Mouse (Mus musculus): ENCODE measurements around the gene Smarca2. TPM values are rescaled to one million over a fixed set of nuclear protein-coding genes. Genes with fewer than 3 reads are reported as not detected.

Smarca2 gene
- total RNA-seq, 2 experiments from 2014 or later, result 243 to 296 TPM

GRCm38 (mm10) chr19:26759295-26759694, 154.4 kb downstream of the Smarca2 start:
- DNase-seq (ENCODE audit: low spot score in 2 of 2), result no peak
- intact Hi-C loops (cut with DNase I), result no loop called here

- intact Hi-C loops (cut with DNase I), result no loop called here
- no peak for DNase-seq (ENCODE audit: low spot score in 2 of 2)
Observed at GRCm38 (mm10) chr19:26761257-26761656, 156.4 kb downstream of the Smarca2 start.

- intact Hi-C loops (cut with DNase I), result no loop called here
- DNase-seq (ENCODE audit: low spot score in 2 of 2), result no peak
Observed at GRCm38 (mm10) chr19:26765483-26765882, 160.6 kb downstream of the Smarca2 start.

- no peak for DNase-seq (ENCODE audit: low spot score in 2 of 2)
- intact Hi-C loops (cut with DNase I), result no loop called here
Observed at GRCm38 (mm10) chr19:26767454-26767853, 162.6 kb downstream of the Smarca2 start.

GRCm38 (mm10) chr19:26767941-26768340, 163.1 kb downstream of the Smarca2 start:
- intact Hi-C loops (cut with DNase I), result no loop called here
- no peak for DNase-seq (ENCODE audit: low spot score in 2 of 2)

GRCm38 (mm10) chr19:26768846-26769245, 164.0 kb downstream of the Smarca2 start:
- DNase-seq (ENCODE audit: low spot score in 2 of 2), result no peak
- intact Hi-C loops (cut with DNase I), result no loop called here

- intact Hi-C loops (cut with DNase I), result no loop called here
Observed at GRCm38 (mm10) chr19:26769609-26770500, 165.0 kb downstream of the Smarca2 start.

GRCm38 (mm10) chr19:26770592-26770991, 165.7 kb downstream of the Smarca2 start:
- intact Hi-C loops (cut with DNase I), result no loop called here
- DNase-seq (ENCODE audit: low spot score in 2 of 2), result no peak

More at GRCm38 (mm10) chr19:26769609-26770500, 165.0 kb downstream of the Smarca2 start:
- DNase-seq (ENCODE audit: low spot score in 2 of 2), result no peak

GRCm38 (mm10) chr19:26772051-26772583, 167.3 kb downstream of the Smarca2 start:
- intact Hi-C loops (cut with DNase I), result no loop called here
- no peak for DNase-seq (ENCODE audit: low spot score in 2 of 2)

- DNase-seq (ENCODE audit: low spot score in 2 of 2), result no peak
- intact Hi-C loops (cut with DNase I), result no loop called here
Observed at GRCm38 (mm10) chr19:26776066-26777025, 171.5 kb downstream of the Smarca2 start.

- intact Hi-C loops (cut with DNase I), result no loop called here
- no peak for DNase-seq (ENCODE audit: low spot score in 2 of 2)
Observed at GRCm38 (mm10) chr19:26778199-26778598, 173.3 kb downstream of the Smarca2 start.

- intact Hi-C loops (cut with DNase I), result no loop called here
Observed at GRCm38 (mm10) chr19:26781209-26781608, 176.4 kb downstream of the Smarca2 start.

GRCm38 (mm10) chr19:26788446-26788845, 183.6 kb downstream of the Smarca2 start:
- no peak for DNase-seq (ENCODE audit: low spot score in 2 of 2)
- intact Hi-C loops (cut with DNase I), result no loop called here

More at GRCm38 (mm10) chr19:26781209-26781608, 176.4 kb downstream of the Smarca2 start:
- DNase-seq (ENCODE audit: low spot score in 2 of 2), result no peak

- no peak for DNase-seq (ENCODE audit: low spot score in 2 of 2)
- intact Hi-C loops (cut with DNase I), result no loop called here
Observed at GRCm38 (mm10) chr19:26790386-26791346, 185.8 kb downstream of the Smarca2 start.

- DNase-seq (ENCODE audit: low spot score in 2 of 2), result no peak
- intact Hi-C loops (cut with DNase I), result no loop called here
Observed at GRCm38 (mm10) chr19:26794315-26794714, 189.5 kb downstream of the Smarca2 start.

- intact Hi-C loops (cut with DNase I), result no loop called here
- DNase-seq (ENCODE audit: low spot score in 2 of 2), result no peak
Observed at GRCm38 (mm10) chr19:26796006-26796405, 191.2 kb downstream of the Smarca2 start.

GRCm38 (mm10) chr19:26804401-26804800, 199.6 kb downstream of the Smarca2 start:
- intact Hi-C loops (cut with DNase I), result no loop called here
- DNase-seq (ENCODE audit: low spot score in 2 of 2), result no peak

- intact Hi-C loops (cut with DNase I), result no loop called here
- DNase-seq (ENCODE audit: low spot score in 2 of 2), result no peak
Observed at GRCm38 (mm10) chr19:26814629-26815028, 209.8 kb downstream of the Smarca2 start.

GRCm38 (mm10) chr19:26817901-26818300, 213.1 kb downstream of the Smarca2 start:
- intact Hi-C loops (cut with DNase I), result no loop called here

More at GRCm38 (mm10) chr19:26817901-26818300, 213.1 kb downstream of the Smarca2 start:
- DNase-seq (ENCODE audit: low spot score in 2 of 2), result no peak
